Mouse (Mus musculus) forebrain, embryonic 16.5 days (tissue): ENCODE measurements around the gene Zranb3. TPM values are rescaled to one million over a fixed set of nuclear protein-coding genes. Genes with fewer than 3 reads are reported as not detected.

Experiments
- ATAC-seq: fragments of 200-750 bp; cut with Nextera tagmentation; 2 replicates; pipeline ENCODE4 v1.8.0; 2017; ENCODE audit warnings: mild to moderate bottlenecking, moderate library complexity
- H3K27ac ChIP-seq: fragments of 300-500 bp; sonication (generic); 2 replicates; pipeline ENCODE4 v1.5.1; 2014; ENCODE audit warnings: low read length, control low read depth
- H3K27me3 ChIP-seq: fragments of 300-500 bp; sonication (generic); replicated peaks from 2 replicates; pipeline ENCODE4 v1.6.1; 2014; ENCODE audit warnings: low read length; ENCODE audit not compliant: control insufficient read depth, insufficient read depth
- H3K36me3 ChIP-seq: fragments of 300-500 bp; sonication (generic); 2 replicates; pipeline ENCODE4 v1.6.1; 2014; ENCODE audit not compliant: control insufficient read depth, insufficient read depth
- H3K4me1 ChIP-seq: fragments of 300-500 bp; sonication (generic); replicated peaks from 2 replicates; pipeline ENCODE4 v1.6.1; 2014; ENCODE audit warnings: low read length; ENCODE audit not compliant: control insufficient read depth, insufficient read depth
- H3K4me2 ChIP-seq: fragments of 300-500 bp; sonication (generic); 2 replicates; pipeline ENCODE4 v1.6.1; 2014; ENCODE audit warnings: mild to moderate bottlenecking, low read length, control low read depth
- H3K4me3 ChIP-seq: fragments of 300-500 bp; sonication (generic); replicated peaks from 2 replicates; pipeline ENCODE4 v1.5.1; 2014; ENCODE audit warnings: mild to moderate bottlenecking, low read length, control low read depth
- H3K9ac ChIP-seq: fragments of 300-500 bp; sonication (generic); replicated peaks from 2 replicates; pipeline ENCODE4 v1.6.1; 2014; ENCODE audit warnings: low read depth, low read length, control low read depth
- H3K9me3 ChIP-seq: fragments of 300-500 bp; sonication (generic); 2 replicates; pipeline ENCODE4 v1.6.1; 2016; ENCODE audit warnings: low read length; ENCODE audit not compliant: control insufficient read depth
- WGBS: fragments of 180-500 bp; shearing (Covaris S2); extraction: QIAGEN DNeasy Blood & Tissue Kit; methylation state at CpG from one replicate; pipeline ENCODE4 v1.1.7; 2014; 5-methylcytosine and 5-hydroxymethylcytosine counted together
- polyA plus RNA-seq: library from polyadenylated mRNA; unstranded; fragments of >200 nt; fragmentation: Nextera tagmentation; extraction: Ambion mirVana; gene quantifications from 2 replicates; pipeline ENCODE4 v1.2.1, GENCODE M21; 2015

The Zranb3 gene
- polyA plus RNA-seq, 1 experiment from 2014 or later: 4.7 TPM

DNA sequence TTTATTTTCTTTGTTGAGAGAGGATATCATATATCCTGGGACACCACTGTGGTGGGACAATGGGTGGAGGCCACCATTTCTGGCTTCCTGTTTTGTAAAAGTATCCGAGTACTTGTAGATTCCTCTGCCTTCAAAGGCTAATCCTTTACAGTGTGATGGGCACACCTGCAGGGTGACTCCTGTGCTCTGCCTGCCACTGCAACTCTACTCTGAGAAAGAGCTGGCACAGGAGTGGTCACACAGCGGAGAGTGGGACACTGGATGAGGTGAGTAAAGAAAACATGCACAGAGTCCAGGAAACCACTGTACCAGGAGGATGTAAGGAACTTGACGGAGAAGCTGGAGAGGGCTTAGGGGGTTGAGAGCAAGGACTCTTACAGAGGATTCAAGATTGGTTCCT, 120.6 kb downstream of the Zranb3 start:
- ATAC-seq: no peak
- Histone ChIP-seq H3K9ac (no peak overlapping the region), H3K9me3 (no peaks in the 10 kb centered on the region), H3K27ac (no peak overlapping the region), H3K4me2 (no peak overlapping the region), H3K36me3 (no peaks in the 10 kb centered on the region), H3K4me3 (no peak overlapping the region), H3K4me1 (no peaks in the 10 kb centered on the region), H3K27me3 (no peaks in the 10 kb centered on the region)
- 90% methylated on average over 3 of the region's 3 CpGs for WGBS

DNA sequence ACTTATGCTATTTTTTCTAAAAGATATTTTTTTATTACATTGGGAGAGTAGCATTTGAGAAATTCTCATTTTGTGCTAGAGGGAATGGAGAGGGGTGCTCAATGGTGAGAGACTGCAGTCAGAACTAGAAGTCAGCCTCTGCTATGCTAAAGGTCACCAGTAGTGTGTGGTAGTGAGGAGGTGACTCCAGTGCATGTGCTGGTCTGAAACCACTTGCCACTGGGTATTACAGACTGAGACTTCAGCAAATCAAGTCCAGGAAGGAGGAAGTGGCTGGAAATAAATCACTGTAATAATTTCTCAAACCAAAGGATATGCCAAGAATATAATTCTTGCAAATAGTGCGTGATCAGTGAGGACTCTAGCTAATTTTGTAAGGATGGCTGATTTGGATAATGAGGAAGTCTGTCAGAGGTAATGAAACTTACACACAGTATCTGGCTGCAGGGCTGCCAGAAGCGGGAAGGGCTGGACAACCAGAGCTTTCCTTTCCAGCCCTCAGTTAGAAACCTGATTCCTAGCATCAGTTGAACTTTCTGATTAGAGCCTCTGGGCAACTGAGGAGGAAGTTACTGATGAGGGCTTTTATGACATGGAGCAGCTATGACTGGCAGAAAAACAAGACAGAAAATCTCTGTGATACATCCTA, 121.8 kb downstream of the Zranb3 start:
- no peak for ATAC-seq
- Histone ChIP-seq H3K4me1 (no peaks in the 10 kb centered on the region), H3K27me3 (no peaks in the 10 kb centered on the region), H3K9me3 (no peaks in the 10 kb centered on the region), H3K27ac (no peak overlapping the region), H3K4me3 (no peak overlapping the region), H3K9ac (no peak overlapping the region), H3K36me3 (no peaks in the 10 kb centered on the region), H3K4me2 (no peak overlapping the region)
- WGBS: 71% methylated on average over 2 of the region's 2 CpGs

DNA sequence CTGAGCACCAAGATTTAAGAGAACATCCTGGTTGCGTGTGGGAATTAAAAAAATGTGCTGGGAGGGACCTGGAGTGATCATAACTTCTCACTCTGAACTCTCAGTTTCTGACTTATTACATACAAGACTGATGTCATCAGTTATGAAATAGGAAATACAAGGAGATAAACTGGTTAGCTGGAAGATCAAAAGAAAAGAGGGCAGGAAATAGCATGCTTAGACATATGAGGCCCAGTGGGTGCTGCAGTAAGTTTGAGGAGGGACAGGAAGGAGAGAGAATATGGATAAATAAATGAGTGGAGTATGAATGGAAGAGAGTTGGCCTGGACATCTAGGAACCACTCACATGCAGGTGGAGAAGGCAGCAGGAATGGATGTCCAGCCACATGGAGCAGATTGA, 124.7 kb downstream of the Zranb3 start:
- H3K4me1 ChIP-seq: no peaks in the 10 kb centered on the region
- H3K27me3 ChIP-seq: no peaks in the 10 kb centered on the region

DNA sequence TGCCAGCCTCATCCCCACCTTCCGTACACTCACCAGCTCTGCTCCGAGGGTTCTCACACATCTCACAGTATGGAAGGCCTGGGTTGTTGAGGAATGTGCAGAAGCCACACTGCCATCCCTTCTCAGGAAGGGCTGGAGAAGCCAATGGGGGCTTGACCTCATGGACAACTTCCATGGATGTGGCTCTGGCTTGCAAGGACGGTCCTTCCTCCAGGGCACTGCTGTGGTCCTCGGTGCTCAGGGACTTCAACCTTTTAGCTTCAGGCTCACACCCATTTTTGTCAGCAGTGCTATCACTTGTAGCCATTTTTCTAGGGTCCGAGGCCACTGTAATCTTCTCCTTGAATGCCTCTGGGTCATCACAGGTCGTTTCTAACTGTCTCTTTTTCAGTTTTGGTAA, 126.7 kb downstream of the Zranb3 start:
- no peaks in the 10 kb centered on the region for H3K4me1 ChIP-seq
- H3K27ac ChIP-seq: no peak overlapping the region
- H3K4me2 ChIP-seq: no peak overlapping the region
- no peak overlapping the region for H3K9ac ChIP-seq
- H3K36me3 ChIP-seq: no peaks in the 10 kb centered on the region
- no peaks in the 10 kb centered on the region for H3K9me3 ChIP-seq
- WGBS: 92% methylated on average over 6 of the region's 6 CpGs
- no peaks in the 10 kb centered on the region for H3K27me3 ChIP-seq
- ATAC-seq: peak; percentile 40; the same call in 1 of the 2 replicates
- H3K4me3 ChIP-seq: no peak overlapping the region

More for the DNA sequence above, 124.7 kb downstream of the Zranb3 start:
- Histone ChIP-seq H3K9me3 (no peaks in the 10 kb centered on the region), H3K4me2 (no peak overlapping the region), H3K4me3 (no peak overlapping the region), H3K27ac (no peak overlapping the region), H3K36me3 (no peaks in the 10 kb centered on the region), H3K9ac (no peak overlapping the region)
- ATAC-seq: no peak
- WGBS: 92% methylated on average over 1 of the region's 1 CpGs

DNA sequence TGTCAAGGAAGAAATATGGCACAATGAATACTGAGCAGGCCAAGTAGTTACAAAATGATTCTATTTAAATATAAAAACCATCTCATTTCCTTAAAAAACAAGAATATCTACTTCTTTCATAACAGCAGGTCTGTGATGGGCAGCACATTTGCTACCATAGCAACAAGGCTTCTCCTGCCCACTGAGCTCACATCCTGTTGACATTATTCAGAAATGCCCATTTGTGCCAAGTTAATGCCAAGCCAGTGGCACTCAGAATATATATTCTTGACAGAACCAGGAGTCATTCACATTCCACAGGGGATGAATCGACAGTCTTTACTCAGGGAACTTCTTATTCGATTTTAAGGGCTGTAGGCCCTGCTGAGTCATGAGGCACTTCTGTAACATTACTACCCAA, 127.2 kb downstream of the Zranb3 start:
- Histone ChIP-seq H3K36me3 (no peaks in the 10 kb centered on the region), H3K4me2 (no peak overlapping the region), H3K4me3 (no peak overlapping the region), H3K27ac (no peak overlapping the region), H3K4me1 (no peaks in the 10 kb centered on the region), H3K9ac (no peak overlapping the region), H3K9me3 (no peaks in the 10 kb centered on the region), H3K27me3 (no peaks in the 10 kb centered on the region)
- ATAC-seq: peak; percentile 49; the same call in 1 of the 2 replicates
- WGBS: 77% methylated on average over 2 of the region's 2 CpGs

DNA sequence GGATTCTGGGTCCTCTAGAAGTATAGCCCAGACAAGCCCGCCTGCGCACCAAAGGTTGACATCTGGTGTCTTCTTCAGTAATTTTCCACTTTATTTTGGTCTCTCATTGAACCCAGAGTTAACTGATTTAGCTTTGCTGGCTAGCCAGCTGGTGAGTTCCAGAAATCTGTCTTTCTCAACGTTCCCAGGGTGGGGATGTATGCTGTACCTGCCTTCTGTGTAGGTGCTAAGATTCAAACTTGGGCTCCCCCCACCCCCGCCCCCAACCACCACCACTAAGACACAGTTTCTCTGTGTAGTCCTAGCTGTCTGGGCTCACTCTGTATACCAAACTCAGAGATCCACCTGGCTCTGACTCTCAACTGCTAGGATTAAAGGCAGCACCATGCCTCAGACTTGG, 128.8 kb downstream of the Zranb3 start:
- 90% methylated on average over 4 of the region's 4 CpGs for WGBS
- Histone ChIP-seq H3K4me1 (no peaks in the 10 kb centered on the region), H3K27me3 (no peaks in the 10 kb centered on the region), H3K27ac (no peak overlapping the region), H3K9me3 (no peaks in the 10 kb centered on the region), H3K4me2 (no peak overlapping the region), H3K9ac (no peak overlapping the region), H3K4me3 (no peak overlapping the region), H3K36me3 (no peaks in the 10 kb centered on the region)
- ATAC-seq: no peak

DNA sequence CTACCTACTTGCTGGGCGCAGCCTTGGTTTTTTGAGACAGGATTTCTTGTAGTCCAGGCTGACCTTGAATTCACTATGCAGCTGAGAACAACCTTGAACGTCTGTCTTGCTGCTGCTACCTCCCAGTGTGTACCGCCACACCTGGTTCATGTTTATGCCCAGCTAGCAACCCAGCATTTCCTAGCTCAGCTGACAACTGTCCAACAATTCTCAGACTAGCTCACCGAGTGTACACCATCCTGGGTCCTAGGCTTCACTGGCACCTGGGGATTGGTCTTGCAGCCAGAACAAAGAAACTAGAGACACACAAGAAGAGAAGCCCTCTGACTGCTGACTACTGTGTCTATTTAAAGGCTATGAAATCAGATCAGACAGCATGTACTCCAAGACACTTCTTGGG, 132.0 kb downstream of the Zranb3 start:
- Histone ChIP-seq H3K4me1 (no peaks in the 10 kb centered on the region), H3K9me3 (no peaks in the 10 kb centered on the region), H3K4me2 (no peak overlapping the region), H3K27ac (no peak overlapping the region), H3K9ac (no peak overlapping the region), H3K27me3 (no peaks in the 10 kb centered on the region), H3K4me3 (no peak overlapping the region), H3K36me3 (no peaks in the 10 kb centered on the region)
- WGBS: 86% methylated on average over 4 of the region's 4 CpGs
- ATAC-seq: no peak

DNA sequence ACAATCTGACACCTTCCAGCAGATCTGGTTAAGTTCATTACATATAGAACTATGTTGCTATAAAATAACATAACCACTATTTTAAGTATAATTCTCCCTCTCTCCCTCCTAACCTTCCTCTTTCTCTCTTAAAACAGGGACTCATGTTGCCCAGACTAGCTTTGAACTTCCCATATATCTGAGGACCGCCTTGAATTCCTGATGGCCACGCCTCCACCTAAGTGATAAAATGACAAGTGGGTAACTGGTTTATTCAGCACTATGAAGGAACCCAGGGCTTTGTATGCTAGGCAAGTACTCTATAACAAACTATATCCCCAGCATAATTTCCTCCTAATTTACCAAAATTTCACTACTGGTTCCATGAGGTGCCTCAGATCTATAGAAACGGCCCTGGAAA, 139.5 kb downstream of the Zranb3 start:
- H3K4me3 ChIP-seq: no peak overlapping the region
- H3K27me3 ChIP-seq: no peaks in the 10 kb centered on the region
- H3K4me1 ChIP-seq: peaks cover 12% of the 10 kb centered on the region
- no peak overlapping the region for H3K9ac ChIP-seq
- no peak overlapping the region for H3K4me2 ChIP-seq
- no peak for ATAC-seq
- H3K36me3 ChIP-seq: no peaks in the 10 kb centered on the region
- 84% methylated on average over 3 of the region's 3 CpGs for WGBS
- H3K27ac ChIP-seq: no peak overlapping the region
- H3K9me3 ChIP-seq: no peaks in the 10 kb centered on the region

DNA sequence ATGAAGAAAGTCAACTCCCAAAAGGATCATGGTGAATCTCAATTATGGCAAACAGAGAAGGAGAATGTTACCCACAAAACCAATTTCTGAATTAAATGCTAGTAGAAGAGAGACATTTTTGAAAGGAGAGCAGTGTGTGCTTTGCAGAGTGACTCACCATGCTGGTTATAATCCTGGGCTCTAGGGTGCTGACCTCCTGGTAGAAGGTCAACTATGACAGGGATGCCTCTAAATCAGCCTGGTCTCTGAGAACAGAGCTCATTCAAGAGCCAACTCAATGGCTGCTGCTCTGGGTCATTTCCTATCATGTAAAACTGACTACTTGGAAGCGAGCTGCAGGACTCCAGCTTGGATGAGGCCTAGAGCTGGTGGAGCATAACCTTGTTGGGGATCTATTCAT, 141.7 kb downstream of the Zranb3 start:
- no peak overlapping the region for H3K4me3 ChIP-seq
- no peaks in the 10 kb centered on the region for H3K27me3 ChIP-seq
- peaks cover 12% of the 10 kb centered on the region for H3K4me1 ChIP-seq
- no peak overlapping the region for H3K27ac ChIP-seq
- no peaks in the 10 kb centered on the region for H3K9me3 ChIP-seq
- H3K9ac ChIP-seq: no peak overlapping the region
- H3K36me3 ChIP-seq: no peaks in the 10 kb centered on the region
- 95% methylated on average over 1 of the region's 1 CpGs for WGBS
- no peak overlapping the region for H3K4me2 ChIP-seq
- no peak for ATAC-seq

DNA sequence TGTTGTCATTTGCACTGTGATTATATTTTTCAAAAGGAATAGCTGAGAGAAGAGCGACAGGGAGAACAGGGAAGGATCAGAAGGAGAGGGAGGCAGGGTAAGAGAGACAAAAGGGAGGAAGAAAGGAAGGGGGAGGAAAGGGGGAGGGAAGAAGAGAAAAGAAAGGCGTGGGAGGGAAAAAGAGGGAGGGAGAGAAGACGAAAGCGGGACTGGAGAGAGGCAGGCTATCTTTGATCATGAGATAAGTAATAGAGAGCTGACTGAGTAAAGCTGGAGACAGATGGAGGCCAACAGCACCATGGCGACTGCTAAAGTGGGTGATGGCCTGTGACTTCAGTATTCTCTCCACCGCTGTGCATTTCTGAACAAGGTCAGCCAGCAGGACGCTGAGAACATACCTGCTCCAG, 143.5 kb downstream of the Zranb3 start:
- H3K9ac ChIP-seq: 0 out of 2 replicates have a peak overlapping the region, but pooled peaks have one; percentile 5

More for the DNA sequence above, 143.5 kb downstream of the Zranb3 start:
- Histone ChIP-seq H3K4me1 (peaks cover 12% of the 10 kb centered on the region), H3K4me2 (peak overlapping the region; percentile 6; the same call in 1 of the 2 replicates), H3K27ac (peak overlapping the region; percentile 65), H3K9me3 (no peaks in the 10 kb centered on the region), H3K4me3 (no peak overlapping the region), H3K36me3 (no peaks in the 10 kb centered on the region), H3K27me3 (no peaks in the 10 kb centered on the region)
- 29% methylated on average over 7 of the region's 7 CpGs for WGBS
- ATAC-seq: peak; percentile 67
